Mouse (Mus musculus) activated CD4-positive, CD25-positive, alpha-beta regulatory T cell, adult 9 weeks (primary cell): ENCODE measurements around the gene Olfr669. TPM values are rescaled to one million over a fixed set of nuclear protein-coding genes. Genes with fewer than 3 reads are reported as not detected.

ENCODE experiments used
- polyA plus RNA-seq: library from polyadenylated mRNA; unstranded; fragments of 100-300 nt; shearing (Covaris generic); gene quantifications from one replicate; pipeline ENCODE4 v1.2.1, GENCODE M21; 2017

Olfr669 gene
- not detected for polyA plus RNA-seq

GRCm38 (mm10) chr7:104933940-104934339 is at the start of gene Olfr669:
Olfr669 (plus strand) TSS chr7:104934240.

GRCm38 (mm10) chr7:104895852-104896251 is 38.2 kb upstream of the Olfr669 start, which contains the start of gene Olfr666:
Olfr666 (minus strand) TSS chr7:104895952.

GRCm38 (mm10) chr7:104921382-104921781 is 12.7 kb upstream of the Olfr669 start, which contains the start of gene Olfr667:
Olfr667 (minus strand) TSS chr7:104921482.

GRCm38 (mm10) chr7:104927957-104928356 is 6.1 kb upstream of the Olfr669 start, which contains the start of gene Olfr668:
Olfr668 (minus strand) TSS chr7:104928057.

GRCm38 (mm10) chr7:104962520-104962919 is 28.5 kb downstream of the Olfr669 start, which contains the start of gene Olfr670:
Olfr670 (minus strand) TSS chr7:104962620.

GRCm38 (mm10) chr7:104979026-104979425 is 45.0 kb downstream of the Olfr669 start, which contains the start of gene Olfr671:
Olfr671 (minus strand) TSS chr7:104979126.

Other genes starting within 250 kb of the Olfr669 start
- not detected for gene Olfr661, start 247.7 kb upstream of the Olfr669 start, polyA plus RNA-seq
- gene Usp17le, start 156.8 kb upstream of the Olfr669 start, polyA plus RNA-seq = not detected
- not detected for gene Usp17lb, start 91.6 kb upstream of the Olfr669 start, polyA plus RNA-seq
- 0.10 TPM for gene Usp17la, start 77.2 kb upstream of the Olfr669 start, polyA plus RNA-seq
- gene Olfr665, start 56.2 kb upstream of the Olfr669 start, polyA plus RNA-seq = not detected
- gene Olfr666, start 38.3 kb upstream of the Olfr669 start, polyA plus RNA-seq = not detected
- gene Olfr667, start 12.8 kb upstream of the Olfr669 start, polyA plus RNA-seq = not detected
- not detected for gene Olfr668, start 6.2 kb upstream of the Olfr669 start, polyA plus RNA-seq
- gene Olfr670, start 28.4 kb downstream of the Olfr669 start, polyA plus RNA-seq = not detected
- not detected for gene Olfr671, start 44.9 kb downstream of the Olfr669 start, polyA plus RNA-seq
- gene Olfr672, start 67.8 kb downstream of the Olfr669 start, polyA plus RNA-seq = not detected
- not detected for gene Olfr675, start 94.2 kb downstream of the Olfr669 start, polyA plus RNA-seq
- gene Olfr676, start 98.5 kb downstream of the Olfr669 start, polyA plus RNA-seq = not detected
- gene Olfr677, start 117.1 kb downstream of the Olfr669 start, polyA plus RNA-seq = not detected
- gene Olfr678, start 130.2 kb downstream of the Olfr669 start, polyA plus RNA-seq = not detected
- not detected for gene Olfr679, start 147.0 kb downstream of the Olfr669 start, polyA plus RNA-seq
- not detected for gene Olfr680-ps1, start 158.6 kb downstream of the Olfr669 start, polyA plus RNA-seq
- gene Olfr681, start 182.6 kb downstream of the Olfr669 start, polyA plus RNA-seq = not detected
- not detected for gene Olfr683, start 212.8 kb downstream of the Olfr669 start, polyA plus RNA-seq
- gene Olfr684, start 229.4 kb downstream of the Olfr669 start, polyA plus RNA-seq = not detected